Mouse (Mus musculus): ENCODE data around the gene Opn5. TPM values are rescaled to one million over a fixed set of nuclear protein-coding genes. Genes with fewer than 3 reads are reported as not detected.

Gene Opn5
- total RNA-seq, 2 experiments from 2014 or later: not detected

Other genes starting within 250 kb of the Opn5 start
- gene Adgrf4, start 80.9 kb upstream of the Opn5 start, total RNA-seq (2014; fragmentation: Nextera tagmentation): not detected in 2 replicates
- gene Adgrf4, start 80.9 kb upstream of the Opn5 start, total RNA-seq (2017): not detected in 2 replicates
- gene Adgrf2, start 130.8 kb upstream of the Opn5 start, total RNA-seq (2014; fragmentation: Nextera tagmentation): not detected in 2 replicates
- gene Adgrf2, start 130.8 kb upstream of the Opn5 start, total RNA-seq (2017): not detected in 2 replicates